Mouse (Mus musculus) gastrocnemius, postnatal 14 days (tissue): ENCODE data around the gene Ptges3l. TPM values are rescaled to one million over a fixed set of nuclear protein-coding genes. Genes with fewer than 3 reads are reported as not detected.

Source experiments
- microRNA-seq, 2 experiments: library from miRNA; unstranded; fragments of <30 nt; microRNA quantifications; one replicate each; pipeline ENCODE4 v1.2.0; 2021
- total RNA-seq, 2 experiments: library from RNA; stranded (reverse); gene quantifications; 2 replicates each; pipeline ENCODE4 v1.2.3; 2021

Gene Ptges3l
- total RNA-seq, 2 experiments from 2014 or later, result 101 to 102 TPM

Small RNAs within 50 kb of the gene (microRNA-seq; reads per million reads assigned to microRNA genes)
- 1.6 to 2.5 reads per million in 2 experiments for gene Mir6929

Other genes starting within 250 kb of the Ptges3l start
- gene Ccr10, start 249.9 kb downstream of the Ptges3l start, total RNA-seq, result under 1 TPM in 1 of 2 experiments, not detected in 1; 0.12 TPM
- gene Ezh1, start 198.9 kb downstream of the Ptges3l start, total RNA-seq, result 10 to 100 TPM; 13.5 to 18.1 TPM
- gene Ramp2, start 179.3 kb downstream of the Ptges3l start, total RNA-seq, result 10 to 100 TPM; 69.8 to 97.1 TPM
- 10 to 100 TPM; 38.1 to 39.0 TPM for gene Vps25, start 171.6 kb downstream of the Ptges3l start, total RNA-seq
- 1 to 10 TPM in 1 of 2 experiments, under 1 TPM in 1; 0.89 to 1.0 TPM for gene Wnk4, start 164.8 kb downstream of the Ptges3l start, total RNA-seq
- gene Cntd1, start 146.3 kb downstream of the Ptges3l start, total RNA-seq, result under 1 TPM; 0.13 to 0.21 TPM
- gene Coa3, start 146.2 kb downstream of the Ptges3l start, total RNA-seq, result 10 to 100 TPM; 70.0 to 73.4 TPM
- 10 to 100 TPM; 70.7 to 72.9 TPM for gene Becn1, start 123.0 kb downstream of the Ptges3l start, total RNA-seq
- gene Psme3, start 109.1 kb downstream of the Ptges3l start, total RNA-seq, result 10 to 100 TPM; 60.9 to 61.2 TPM
- gene Aoc2, start 100.3 kb downstream of the Ptges3l start, total RNA-seq, result 1 to 10 TPM; 1.2 to 1.3 TPM
- gene Aoc3, start 94.7 kb downstream of the Ptges3l start, total RNA-seq, result 10 to 100 TPM; 20.7 to 21.7 TPM
- gene G6pc, start 57.8 kb downstream of the Ptges3l start, total RNA-seq, result not detected
- gene Aarsd1, start 7.7 kb downstream of the Ptges3l start, total RNA-seq, result 10 to 100 TPM; 16.4 to 17.4 TPM
- gene Gm27029, start 537 bp downstream of the Ptges3l start, total RNA-seq, result 1 to 10 TPM; 3.2 to 4.1 TPM
- 1 to 10 TPM; 6.4 to 7.2 TPM for gene Rundc1, start 248 bp downstream of the Ptges3l start, total RNA-seq
- gene Rpl27, start 17.0 kb upstream of the Ptges3l start, total RNA-seq, result 10 to 100 TPM; 50.3 to 61.5 TPM
- gene Ifi35, start 23.1 kb upstream of the Ptges3l start, total RNA-seq, result 1 to 10 TPM; 7.0 to 7.2 TPM
- gene Rnd2, start 39.7 kb upstream of the Ptges3l start, total RNA-seq, result 1 to 10 TPM; 4.0 to 4.8 TPM
- gene Vat1, start 40.9 kb upstream of the Ptges3l start, total RNA-seq, result 10 to 100 TPM; 27.1 to 33.6 TPM
- gene Brca1, start 126.6 kb upstream of the Ptges3l start, total RNA-seq, result under 1 TPM; 0.89 to 0.92 TPM
- gene Nbr1, start 126.8 kb upstream of the Ptges3l start, total RNA-seq, result 10 to 100 TPM; 66.3 to 69.0 TPM
- gene Tmem106a, start 156.9 kb upstream of the Ptges3l start, total RNA-seq, result 1 to 10 TPM; 2.3 to 3.1 TPM
- not detected for gene Gm11634, start 173.9 kb upstream of the Ptges3l start, total RNA-seq
- 10 to 100 TPM; 18.0 to 19.8 TPM for gene Rdm1, start 201.9 kb upstream of the Ptges3l start, total RNA-seq
- gene Arl4d, start 240.2 kb upstream of the Ptges3l start, total RNA-seq, result 10 to 100 TPM in 1 of 2 experiments, 1 to 10 TPM in 1; 7.1 to 10.7 TPM